Mouse (Mus musculus) lung, postnatal 14 days (tissue): ENCODE results near the gene Unc79.

Source experiments
- DNase-seq: peaks from one replicate; pipeline ENCODE4 v3.0.0; 2021

Gene Unc79

DNA sequence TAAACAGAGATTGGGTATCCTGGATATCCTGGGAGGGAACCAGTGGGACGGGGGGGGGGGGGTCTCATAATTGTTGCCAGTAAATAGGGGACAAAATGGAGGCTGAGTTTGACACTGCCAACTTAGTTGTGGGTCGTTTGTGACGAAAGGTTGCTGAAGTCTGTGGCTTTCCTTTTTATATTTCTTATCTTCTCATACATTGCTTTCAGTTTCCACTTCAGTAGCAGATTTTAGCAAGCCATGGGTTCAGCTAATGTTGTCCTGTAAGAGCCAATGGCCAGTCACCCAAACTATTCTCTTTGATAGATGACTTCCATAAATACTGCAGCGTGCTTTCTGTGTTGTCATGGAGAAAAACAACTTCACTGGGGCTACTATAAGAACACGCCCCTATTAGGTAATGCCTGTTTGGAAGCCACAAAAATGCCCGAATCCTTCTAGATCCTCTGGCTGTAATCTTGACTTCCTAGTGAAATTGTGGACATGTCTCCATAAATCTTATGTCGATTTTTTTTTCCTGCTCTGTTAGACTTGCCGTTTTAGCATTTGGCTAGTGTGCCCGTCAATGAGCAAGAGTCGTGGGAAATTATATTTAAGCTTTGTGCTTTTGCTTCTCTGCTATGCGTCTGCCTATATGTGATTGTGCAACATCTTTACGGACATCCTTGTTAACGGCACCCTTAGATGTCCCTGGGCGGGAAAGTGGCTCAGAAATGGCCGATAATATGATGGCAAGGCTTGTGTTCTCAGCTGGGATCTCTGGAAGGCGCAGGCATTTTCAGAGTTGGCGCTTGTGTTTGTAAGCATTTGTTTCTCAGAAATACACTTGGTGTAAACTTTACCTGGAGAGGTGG is 181.0 kb downstream of the Unc79 start:
- DNase-seq, result no peak

DNA sequence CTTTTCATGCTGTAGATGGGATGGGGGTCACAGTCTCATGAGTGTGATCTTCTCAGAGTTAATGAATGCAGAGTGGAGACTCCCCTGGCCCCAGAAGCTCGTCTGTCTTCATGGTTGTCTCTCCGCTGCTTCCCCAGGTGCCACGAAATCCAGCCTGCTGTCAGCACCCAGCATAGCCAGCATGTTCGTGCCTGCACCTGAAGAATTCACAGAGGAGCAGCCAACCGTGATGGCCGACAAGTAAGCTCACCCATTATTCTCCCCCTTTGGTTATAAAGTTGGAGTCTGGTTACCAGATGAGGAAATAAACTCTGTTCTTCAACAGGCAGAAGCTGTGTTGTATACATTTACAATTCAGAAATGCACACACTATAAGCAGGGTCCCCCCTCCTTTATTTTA is 182.8 kb downstream of the Unc79 start:
- no peak for DNase-seq

DNA sequence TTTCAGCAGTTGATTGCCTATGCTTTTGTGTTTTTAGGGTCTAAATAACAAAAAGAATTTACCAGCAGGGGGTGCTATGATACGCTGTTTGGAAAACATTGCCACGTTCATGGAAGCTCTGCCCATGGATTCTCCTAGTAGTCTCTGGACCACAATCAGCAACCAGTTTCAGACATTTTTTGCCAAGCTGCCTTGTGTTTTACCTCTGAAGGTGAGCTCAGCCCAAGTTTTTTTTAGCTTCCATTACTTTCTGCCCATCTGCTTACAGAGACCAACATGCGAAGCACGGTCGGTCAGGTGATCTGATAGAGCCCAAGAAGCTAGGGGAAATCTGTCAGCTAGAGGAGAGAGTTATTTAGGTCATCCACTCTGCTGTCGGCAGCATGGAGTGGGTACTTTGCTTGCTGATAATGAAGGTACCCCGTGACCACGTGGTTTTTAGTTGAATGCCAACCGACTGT is 193.9 kb downstream of the Unc79 start:
- peak; percentile 34 for DNase-seq

DNA sequence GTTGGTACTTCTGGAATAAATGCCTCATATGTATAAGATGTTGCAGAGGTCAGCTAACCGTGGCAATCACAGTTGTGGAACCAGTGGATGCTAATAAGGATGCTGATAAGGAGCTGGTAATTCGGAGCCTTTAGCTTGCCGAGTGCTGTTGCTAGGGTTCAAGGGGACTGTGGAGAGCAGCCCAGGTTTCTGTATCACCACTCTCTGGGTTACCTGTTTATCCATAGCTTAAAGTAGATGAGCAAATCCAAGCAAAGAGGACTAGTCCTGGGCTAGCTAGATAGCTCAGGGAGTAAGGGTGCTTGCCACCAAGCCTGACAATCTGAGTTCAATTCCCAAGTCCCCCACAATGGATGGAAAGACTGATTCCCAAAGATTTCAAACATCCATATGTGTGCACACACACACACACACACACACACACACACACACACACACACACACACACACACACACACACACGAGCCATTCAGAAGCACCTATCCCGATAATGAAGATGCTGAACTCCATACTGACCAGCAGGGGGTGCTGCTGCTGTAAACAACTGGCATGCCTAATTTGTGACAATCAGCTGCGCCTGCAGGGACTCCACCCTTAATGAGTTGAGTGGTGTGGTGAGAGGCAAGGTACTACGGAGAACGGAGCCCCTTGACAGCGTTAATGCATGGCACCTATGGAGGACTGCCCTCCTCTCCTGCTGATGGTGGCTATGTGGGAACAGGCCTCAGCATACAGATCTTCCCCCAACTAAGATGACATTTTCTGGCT is 195.3 kb downstream of the Unc79 start:
- peak; percentile 62 for DNase-seq

DNA sequence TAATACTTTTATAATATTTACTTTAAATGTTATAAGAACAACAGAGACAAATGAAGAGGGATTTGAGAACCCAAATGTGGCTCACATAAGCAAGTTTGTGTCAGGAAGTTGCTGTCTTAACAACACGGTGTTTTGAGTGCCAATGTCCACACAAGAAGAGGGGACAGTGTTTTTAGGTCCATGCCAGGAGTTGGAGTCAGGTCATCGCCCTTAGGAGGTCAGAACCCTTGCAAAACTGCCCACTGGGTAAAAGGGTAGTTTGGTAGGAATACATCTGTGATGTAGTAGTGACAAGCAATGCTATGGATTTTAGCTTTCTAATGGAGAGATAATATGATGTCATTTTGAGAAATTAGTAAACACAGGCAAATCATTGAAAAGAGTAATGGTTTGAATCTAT is 201.6 kb downstream of the Unc79 start:
- no peak for DNase-seq

DNA sequence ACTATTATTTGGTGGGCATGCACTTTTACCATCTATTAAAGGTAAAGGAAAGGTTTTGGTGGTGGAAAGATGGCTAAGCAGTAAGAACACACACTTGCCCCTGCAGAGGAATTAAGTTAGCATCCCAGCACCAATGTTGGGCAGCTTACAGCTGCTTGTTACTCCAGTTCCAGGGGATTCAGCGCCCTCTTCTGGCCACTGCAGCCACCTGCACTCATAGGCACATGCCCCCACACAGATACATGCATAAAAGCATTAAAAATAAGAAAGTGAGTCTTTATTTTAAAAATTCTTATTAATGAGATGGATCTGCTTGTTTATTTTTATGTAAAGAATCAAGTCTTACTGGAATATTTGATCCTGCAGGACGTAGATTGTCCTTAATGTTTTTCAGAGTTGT is 206.3 kb downstream of the Unc79 start:
- no peak for DNase-seq

DNA sequence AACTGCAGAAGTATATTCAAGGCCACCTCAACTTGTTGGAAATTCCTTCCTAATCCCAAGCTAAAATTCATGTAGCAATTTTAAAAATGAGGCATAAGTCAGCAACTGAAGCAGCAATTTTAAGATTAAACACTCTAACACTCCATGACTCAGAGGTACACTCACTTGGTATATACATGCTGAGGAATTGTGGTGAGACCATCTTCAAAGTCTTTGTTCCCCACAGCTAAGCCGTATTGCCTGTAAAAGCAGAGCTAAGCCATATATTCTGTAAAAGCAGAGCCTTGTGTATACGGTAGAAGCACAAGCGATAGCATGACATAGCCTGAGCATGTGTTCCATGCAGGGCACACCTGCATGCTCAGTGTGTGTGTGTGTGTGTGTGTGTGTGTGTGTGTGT is 206.7 kb downstream of the Unc79 start:
- DNase-seq, result no peak

DNA sequence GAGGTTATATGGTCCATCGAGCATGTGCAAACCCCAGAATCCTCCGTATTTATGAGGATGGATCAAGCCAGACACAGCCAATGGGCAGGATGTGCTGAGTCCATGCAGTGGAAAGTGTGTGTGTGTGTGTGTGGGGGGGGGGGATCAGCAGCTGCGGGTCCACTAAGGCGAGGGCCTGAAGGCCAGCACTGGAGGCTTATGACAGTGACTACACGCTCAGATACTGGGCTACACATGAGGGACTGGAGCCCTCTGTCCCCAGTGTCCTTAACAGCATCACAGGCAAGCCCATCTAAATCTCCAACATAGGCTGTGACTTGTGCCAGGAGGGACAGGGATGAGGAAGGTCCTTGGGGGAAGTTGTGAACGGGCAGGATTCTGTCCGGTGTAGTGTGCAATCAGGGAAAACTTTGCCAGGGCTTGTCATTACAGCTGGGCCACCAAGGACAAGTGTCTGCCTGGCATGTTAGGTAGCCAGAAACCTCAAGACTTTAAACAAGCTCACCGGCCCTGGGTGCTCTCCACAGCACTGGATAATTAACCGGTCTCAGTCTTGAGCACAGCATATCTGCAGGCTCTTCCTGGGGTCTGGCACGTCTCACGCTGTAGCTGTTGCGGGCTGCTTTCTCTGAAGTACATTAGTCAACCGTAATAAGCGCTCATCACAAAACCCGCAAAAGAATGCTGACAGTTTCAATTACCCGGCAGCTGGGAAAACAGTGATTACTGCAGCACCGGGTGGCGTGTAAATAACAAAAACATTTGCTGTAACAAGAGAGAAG is 208.7 kb downstream of the Unc79 start:
- DNase-seq, result no peak

DNA sequence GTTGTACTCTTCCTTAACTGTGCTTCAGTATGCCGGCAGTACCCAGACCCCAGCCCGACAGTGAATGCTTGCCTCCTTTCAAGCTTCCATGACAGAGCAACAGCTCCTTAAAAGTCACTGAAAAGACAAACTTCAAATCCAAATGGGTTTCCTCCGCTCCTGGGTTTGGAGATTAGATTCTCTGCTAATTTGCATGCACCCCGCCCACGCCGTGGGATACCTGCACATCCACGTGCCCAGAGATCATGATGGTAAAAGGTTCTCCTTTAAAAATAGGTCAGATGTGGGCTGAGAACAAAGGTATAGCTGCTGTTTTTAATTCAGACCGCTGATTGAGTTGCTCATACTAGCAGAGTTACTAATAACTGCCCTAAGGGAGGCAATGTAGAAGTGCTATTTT is 210.4 kb downstream of the Unc79 start:
- DNase-seq, result no peak

DNA sequence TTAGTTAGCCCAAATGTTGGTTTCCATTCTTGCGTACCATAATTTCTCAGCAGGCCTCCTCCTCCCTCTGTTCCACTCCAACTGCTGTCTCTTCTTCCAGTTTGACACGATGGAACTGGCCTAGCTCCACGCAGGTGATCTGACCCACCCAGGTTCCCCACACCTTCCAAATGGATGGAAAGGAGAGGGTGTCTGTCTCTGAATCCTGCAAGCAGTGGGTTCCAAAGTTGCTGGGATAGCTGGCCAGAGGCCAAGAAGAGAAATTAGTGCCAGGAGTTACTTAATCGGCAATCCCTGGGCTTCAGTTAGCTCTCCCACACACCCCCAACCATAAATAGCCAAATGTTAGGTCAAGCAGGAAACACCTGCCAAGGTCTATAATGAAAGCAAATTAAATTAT is 212.1 kb downstream of the Unc79 start:
- no peak for DNase-seq

DNA sequence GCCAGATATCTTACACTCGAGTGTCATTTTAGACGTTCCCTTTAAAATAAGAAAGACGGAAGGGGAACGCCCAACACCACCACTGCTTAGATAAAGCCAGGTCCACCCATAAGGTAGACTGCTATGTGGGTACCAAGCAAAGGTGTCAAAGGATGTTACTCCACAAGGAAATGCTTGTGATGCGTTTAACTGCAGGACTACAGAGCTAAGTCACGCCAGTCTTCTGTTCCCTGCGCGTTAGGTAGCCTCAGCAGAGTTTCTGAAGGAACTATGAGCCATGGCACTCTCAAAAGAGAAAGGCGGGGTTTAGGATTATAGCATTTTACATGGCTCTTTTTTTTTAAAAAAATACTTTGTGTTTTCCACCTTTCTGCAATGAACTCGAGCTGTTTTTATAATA is 214.9 kb downstream of the Unc79 start:
- DNase-seq, result no peak

DNA sequence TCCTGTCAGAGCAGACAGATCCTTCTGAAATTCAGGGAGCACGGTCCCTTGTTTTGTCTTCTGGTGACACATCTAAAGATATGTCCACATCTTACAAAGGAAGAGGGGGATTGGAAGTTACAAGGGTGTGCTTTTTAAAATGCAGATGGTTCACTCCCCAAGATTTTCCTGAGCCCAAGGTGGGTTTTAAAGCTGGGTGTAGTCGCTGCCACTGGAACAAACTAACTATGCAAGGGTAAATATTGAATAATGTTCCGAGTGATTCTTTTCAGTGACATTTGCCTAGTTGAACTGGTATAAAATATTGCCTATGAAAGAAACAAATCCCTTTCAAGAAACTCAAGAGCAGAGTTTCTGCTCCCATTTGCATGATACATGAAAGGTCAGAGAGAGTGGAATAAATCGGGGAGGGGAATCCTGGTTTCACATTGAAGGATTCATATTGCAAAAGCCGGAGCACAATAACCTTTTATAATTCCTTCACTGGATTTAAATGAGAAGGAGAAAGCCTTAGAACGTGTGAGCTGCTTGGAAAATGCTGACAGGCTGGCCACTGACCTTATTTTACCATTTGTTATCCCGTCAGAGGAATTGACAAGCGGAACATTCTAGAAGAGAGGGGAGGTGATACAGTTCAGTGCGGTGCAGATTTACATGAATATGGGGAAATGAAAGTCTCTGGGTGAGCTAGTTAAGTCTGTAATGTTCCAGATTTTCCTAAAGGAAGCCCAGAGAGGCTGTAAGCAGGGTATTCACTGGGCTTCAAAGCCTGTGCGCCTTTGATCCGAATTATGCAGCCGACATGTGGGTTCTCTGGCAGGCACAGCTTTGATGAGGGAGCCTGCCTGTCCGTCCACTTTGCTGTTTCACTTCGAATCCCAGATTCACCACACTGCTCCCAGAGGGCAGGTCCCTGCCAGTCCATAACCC is 215.7 kb downstream of the Unc79 start:
- no peak for DNase-seq

DNA sequence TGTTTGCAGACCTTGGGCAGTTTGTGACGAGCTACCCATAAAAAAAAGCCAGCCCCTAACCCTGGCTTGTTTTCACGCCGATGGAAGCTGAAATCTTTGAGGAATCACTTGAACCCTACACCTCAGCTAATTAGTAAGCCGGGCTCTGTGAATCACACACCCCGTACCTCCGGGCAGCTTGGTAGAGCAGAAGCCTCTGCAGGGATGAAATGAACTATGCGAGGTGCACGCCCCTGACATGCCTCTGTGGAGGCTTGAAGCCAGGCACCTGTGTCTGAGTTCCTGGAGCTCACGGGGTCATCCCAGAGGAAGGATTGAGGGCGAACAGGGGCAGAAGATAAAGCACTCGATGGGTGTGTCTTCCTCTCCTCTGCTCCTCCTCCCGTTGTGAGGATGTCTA is 220.2 kb downstream of the Unc79 start:
- DNase-seq, result no peak

DNA sequence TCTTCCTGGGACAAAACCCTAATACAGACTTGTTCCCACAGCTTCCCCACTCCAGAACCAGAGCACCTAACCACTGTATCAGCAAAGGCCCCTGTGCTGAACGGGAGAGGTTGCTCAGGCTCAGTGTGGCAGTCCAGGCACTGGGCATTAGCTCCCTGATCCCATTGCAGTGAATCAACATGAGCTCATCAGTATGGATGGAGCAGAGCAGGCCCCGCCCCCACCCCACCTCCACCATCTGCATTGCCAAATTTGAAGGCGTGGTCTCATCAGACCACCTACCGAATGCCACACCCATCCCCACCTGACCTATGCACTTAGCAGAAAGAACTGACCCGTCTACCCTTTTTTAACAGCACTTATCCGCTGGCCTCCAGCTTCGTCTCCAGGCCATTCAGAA is 234.4 kb downstream of the Unc79 start:
- no peak for DNase-seq

DNA sequence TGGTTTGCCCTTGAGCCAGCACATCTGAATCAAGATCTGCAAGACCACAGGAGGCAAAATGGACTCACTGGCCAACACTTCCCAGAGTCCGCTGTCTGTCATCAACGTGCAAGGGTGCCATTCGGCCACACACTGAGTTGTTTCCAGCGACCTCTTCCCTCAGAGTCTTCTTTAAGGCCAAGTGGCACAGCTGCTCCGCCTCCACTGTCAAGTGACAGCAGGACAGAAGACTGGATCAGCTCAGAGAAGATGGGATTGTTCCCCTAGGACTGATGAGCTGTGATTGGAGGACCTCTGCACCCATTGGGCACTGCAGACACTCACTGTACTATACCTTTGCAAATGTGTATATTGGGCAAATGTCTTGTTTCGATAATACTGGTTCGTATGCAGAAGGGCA is 238.4 kb downstream of the Unc79 start:
- no peak for DNase-seq

DNA sequence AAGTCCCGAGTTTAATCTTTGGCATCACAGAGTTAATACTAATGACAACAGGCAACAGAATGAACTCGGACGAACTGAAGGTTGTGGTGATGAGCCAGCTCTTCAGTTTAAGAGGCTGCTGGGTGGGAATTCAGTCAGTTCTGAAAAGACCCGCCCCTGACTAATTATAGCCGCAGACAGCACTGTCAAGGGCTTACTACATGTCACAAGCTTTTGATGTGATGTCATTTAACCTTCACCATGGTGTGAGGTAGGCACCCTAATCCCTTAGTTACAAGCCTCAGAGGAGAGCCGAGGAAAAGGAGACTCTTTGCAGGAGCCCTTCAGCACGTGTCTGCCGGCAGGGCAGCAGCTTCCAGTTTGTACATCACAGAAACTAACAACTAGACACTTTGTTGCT is 239.6 kb downstream of the Unc79 start:
- no peak for DNase-seq

DNA sequence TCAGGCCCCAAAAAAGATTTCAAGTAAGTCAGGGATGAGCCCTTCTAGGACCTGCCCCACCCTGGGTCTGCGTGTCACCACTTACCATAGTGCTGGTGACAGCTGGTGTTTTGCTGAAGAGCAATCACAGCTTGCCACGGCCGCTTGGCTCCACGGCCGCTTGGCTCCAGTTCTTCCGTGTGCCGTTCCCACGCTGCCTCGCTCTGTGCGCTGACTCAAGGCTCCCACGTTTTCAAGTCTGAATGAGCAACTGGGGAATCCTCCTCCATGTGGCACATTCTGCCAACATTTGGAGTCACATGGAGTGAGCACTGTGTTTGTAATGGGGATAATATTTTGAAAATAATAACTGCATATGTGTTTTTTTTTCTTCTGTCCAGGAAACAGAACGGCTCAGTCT is 241.1 kb downstream of the Unc79 start:
- no peak for DNase-seq

DNA sequence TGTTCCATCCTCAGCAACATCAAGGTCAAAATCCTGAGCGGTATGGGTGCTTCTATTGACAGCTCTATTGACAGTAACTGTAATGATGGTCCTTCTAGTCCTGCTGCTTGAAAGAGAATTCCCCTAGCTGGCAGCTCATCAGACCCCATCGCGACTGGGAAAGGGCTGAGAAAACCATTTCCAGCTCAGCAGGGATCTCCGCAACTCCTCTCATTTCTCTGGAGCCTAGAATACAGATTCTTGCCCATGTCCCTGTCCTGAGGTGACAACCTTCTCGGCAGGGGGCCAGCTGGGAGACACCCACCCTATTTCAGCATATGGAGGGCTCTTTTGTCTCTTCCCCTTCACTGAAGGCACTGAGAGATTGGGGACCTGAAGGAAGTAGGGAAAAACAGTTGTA is 244.3 kb downstream of the Unc79 start:
- DNase-seq, result no peak

DNA sequence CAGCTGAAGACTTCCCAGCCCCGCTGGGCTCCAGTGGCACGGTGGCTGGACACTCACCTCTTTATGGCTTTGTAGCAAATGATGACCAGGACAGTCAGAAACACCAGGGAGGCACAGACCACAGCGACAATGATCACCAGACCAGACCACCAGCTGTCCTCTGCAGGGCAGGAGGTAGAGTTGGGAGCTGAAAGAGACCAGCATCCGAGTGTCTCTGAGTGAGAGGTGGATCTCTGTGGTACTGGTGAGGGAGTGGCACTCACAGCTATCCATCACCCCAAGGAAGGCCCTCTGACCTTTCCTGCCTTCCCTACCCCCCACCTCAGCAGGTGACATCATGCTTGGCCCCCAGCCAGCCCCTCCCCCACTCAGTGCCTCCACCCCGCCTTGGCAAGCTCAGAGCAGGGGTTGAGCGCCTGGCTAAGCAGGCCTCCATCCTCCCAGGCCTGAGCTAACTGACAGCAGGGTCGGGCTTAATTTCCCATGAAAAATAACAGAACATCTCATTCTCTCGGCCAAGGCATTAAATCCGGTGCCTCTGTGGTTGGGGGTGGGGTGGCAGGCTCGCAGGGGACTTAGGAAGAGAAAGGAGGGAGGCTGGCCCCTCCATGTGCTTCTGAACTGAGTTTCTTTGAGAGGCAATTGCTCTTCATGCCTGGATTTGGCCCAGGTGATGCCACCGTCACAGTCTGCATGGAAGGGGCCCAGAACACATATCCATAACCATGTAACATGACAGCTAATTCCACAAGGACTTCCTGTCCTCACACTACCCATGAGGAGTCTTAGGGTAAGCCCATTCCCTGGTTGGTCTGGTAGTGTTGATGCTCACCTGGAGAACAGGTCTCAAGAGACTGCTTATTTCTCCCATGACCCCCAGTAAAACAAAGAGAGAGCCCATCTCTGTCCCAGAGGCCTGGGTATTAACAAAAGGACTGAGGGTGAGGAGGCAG is 254.2 kb downstream of the Unc79 start:
- DNase-seq, result no peak

DNA sequence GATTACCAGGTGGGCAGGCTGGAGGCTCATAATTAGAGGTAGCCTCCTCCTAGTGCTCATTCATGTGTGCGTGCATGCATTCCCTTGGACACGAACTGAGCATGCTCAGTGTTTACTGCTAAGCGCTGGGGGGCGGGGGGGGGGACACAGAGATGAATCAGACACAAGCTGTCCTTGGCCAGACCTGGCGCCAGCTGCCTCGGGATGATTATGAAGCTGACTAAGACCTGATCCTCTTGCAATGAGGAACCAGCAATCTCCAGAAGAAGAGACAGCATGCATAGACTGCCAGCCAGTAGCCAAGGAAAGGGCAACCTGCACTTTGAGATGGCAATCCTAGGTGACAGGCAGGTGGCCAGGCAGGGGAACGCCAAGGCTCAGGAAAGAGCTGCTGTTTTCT is 256.9 kb downstream of the Unc79 start:
- DNase-seq, result no peak

DNA sequence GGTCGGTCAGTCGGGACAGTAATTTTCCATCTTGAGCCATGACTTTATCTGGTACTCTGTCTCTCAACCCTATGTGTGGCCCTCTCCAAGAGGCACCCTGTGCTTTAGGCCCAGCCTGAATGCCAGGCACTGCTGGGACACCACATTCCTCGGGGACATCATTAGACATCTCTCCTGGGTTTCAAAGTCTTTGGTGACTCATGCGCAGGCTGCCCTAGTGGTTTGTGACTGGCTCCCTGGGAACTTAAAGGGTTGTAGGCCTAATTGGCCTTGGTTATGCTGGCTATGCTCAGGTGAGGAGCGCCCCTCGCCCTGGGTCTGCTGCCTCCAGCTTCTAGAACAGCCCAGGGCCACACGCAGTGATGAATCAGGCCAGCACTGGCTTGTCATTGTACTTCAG is 260.9 kb downstream of the Unc79 start:
- no peak for DNase-seq
